Mouse (Mus musculus) lung, adult 2 months (tissue): ENCODE results near the gene Chid1.

Source experiments
- CTCF ChIP-seq: fragments of 200-500 bp; IDR thresholded peaks from 2 replicates; pipeline ENCODE4 v1.5.1; 2011; ENCODE audit warnings: mild to moderate bottlenecking, low read length, control low read depth; ENCODE audit not compliant: insufficient read depth
- POLR2A ChIP-seq: fragments of 200-500 bp; IDR thresholded peaks from 2 replicates; pipeline ENCODE4 v1.6.1; 2011; ENCODE audit warnings: low read depth, mild to moderate bottlenecking, control low read depth, low read length, borderline replicate concordance; ENCODE audit errors: extremely low read depth

DNA sequence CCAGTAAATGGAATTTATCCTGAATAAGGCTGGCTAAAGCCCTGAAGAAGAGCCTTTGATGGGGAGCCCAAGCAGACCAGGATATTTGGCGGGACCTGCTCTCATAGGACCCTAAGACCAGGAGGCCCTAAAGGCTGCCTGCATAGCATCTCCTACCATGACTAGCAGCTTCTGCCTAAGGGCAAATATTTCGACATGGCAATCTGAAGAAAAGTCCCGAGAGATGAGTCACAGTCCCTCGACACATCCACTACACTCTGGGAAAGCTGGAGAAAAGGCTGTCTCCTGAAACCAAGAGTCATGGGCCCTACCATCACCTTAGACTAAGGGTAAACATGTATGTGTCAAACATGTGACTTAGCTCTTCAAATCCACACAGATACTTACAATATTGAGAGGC is 15.4 kb downstream of the Chid1 start:
- TF ChIP-seq POLR2A (no peak), CTCF (no peak)
